Mouse (Mus musculus): ENCODE results near the gene Mtmr11.
"Not testable (repeated sequence)": the region's sequence is repeated elsewhere in the genome, so short reads cannot be mapped to it uniquely, and the experiment has no call there.

Mtmr11 gene

DNA sequence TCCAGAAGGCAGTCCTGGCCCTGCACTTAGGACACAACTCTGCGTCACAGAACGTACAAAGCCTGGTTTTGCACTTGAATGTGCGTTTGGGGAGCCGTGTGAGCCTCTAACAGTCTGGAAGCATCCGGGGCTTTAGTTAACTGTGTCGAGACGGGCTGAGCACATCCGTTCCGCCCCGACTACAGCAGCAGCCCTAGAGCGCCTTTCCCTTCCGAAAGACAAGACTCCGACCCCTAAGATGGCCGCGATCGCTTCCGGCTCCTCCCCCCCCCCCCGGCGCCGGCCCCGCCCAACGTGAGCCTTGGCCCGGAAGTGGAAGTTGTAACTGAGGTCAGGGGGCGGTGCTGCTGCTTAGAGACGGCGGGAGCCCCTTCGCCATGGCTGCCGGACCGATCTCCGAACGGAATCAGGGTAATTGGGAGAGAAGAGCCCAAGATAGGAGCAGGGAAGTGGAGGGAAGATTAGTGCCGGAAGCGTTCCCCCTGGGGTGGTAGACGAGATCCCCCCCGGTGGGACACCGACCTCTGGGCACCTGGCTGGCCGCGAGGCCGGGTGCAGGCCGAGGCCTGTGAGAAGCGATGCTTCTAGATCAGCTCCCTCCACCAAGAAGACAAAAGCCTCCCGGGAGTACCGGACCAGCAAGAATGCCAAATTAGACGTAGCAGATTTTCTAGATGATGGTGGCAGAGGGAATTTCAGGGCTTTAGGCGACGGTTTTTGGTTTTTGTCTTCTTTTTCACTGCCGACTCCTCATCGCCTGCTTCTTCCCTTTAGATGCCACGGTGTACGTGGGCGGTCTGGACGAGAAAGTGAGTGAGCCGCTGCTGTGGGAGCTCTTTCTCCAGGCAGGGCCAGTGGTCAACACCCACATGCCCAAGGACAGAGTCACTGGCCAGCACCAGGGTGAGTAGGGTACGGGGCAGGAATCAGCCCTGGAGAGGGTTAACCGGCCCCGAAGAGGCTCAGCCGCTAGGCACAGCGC lies 10.7 kb downstream of the Mtmr11 start, which contains the start of gene Sf3b4:
Sf3b4 (plus strand) TSS at position 136 of the 982 bp plus-strand sequence.
- DNase-seq: peak; percentile 83 to 84

DNA sequence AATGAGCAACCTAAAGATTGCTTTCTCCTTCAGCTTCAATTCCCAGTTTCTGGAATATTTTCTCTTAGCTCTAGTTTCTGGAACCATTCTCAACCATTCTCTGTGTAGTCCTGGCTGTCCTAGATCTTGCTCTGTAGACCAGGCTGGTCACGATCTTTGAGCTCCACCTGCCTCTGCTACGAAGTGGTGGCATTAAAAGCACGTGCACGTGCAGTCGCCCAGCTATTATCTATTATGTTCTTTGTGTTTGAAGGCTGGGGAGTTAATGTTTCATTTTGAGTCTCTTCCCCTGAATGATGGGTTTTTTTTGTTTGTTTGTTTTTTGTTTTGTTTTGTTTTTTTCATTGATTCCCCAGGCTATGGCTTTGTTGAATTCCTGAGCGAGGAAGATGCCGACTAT lies 11.4 kb downstream of the Mtmr11 start:
- no peak for DNase-seq

DNA sequence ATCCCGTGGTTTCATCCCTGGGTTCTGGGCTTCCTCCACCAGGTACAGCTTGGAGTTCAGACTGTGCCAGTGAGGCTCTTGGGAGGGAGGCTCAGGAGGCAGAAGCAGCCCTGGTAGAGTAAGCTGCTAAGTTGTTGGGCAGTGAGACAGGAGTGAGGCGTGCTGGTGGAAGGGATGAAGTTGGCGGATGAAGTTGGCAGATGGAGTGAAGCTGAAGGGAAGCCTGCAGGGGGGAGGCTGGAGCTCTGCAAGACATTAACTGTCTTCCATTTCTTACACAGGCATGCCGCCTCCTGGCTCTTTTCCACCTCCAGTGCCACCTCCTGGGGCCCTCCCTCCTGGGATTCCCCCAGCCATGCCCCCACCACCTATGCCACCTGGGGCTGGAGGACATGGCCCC lies 12.2 kb downstream of the Mtmr11 start:
- DNase-seq: not testable (repeated sequence)

- no peak for DNase-seq
Observed at GRCm38 (mm10) chr3:96175251-96175650, 13.4 kb downstream of the Mtmr11 start.

GRCm38 (mm10) chr3:96178427-96178826 lies 16.6 kb downstream of the Mtmr11 start:
- DNase-seq: no peak

GRCm38 (mm10) chr3:96178902-96179301 lies 17.1 kb downstream of the Mtmr11 start:
- DNase-seq: no peak

DNA sequence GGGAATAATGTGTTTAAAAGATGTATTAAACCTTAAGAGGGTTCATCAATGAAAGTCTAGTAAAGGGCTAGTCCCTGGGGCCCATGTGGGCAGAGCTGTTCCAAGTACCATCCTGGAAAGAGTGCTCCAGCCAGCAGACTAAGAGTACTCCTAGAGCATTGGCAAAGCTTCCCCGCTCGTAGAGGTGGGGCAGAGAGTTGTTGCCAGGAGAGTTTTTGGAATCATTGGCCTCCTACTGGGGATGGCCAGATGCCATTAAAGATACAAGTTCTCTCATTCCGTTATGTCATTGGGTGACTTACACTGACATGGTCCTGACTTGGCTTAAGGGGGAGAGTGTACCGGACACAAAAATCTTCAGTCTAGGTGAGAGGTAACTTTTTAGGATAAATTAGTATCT lies 17.7 kb downstream of the Mtmr11 start:
- DNase-seq: no peak

GRCm38 (mm10) chr3:96180727-96181477 lies 19.1 kb downstream of the Mtmr11 start, which contains the start of gene Sv2a:
Gene Sv2a, plus strand, starts transcription at chr3:96181151.
- peak; percentile 72 to 73 for DNase-seq

GRCm38 (mm10) chr3:96181510-96182381 lies 19.9 kb downstream of the Mtmr11 start:
- DNase-seq: no peak

DNA sequence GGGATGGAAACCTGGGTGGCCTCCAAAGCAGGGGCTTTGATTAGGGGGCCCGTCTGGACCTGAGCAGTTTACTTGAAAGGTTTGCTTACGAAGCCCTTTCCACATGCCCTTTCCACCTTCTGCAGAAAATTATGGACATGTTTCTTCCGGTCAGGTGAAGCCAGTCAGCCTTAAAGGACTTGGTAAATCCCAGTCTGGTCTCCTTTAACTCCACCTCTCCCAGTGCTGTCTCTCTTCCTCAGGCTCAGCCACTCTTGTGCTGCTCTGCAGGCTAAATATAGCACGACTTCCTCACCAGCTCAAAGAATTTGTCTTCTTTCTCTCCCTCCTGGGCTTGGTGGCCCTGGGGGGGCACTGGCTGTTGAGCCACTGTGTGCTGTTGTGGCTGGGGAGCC lies 20.6 kb downstream of the Mtmr11 start:
- DNase-seq: no peak

GRCm38 (mm10) chr3:96192977-96193376 lies 31.2 kb downstream of the Mtmr11 start:
- no peak for DNase-seq

DNA sequence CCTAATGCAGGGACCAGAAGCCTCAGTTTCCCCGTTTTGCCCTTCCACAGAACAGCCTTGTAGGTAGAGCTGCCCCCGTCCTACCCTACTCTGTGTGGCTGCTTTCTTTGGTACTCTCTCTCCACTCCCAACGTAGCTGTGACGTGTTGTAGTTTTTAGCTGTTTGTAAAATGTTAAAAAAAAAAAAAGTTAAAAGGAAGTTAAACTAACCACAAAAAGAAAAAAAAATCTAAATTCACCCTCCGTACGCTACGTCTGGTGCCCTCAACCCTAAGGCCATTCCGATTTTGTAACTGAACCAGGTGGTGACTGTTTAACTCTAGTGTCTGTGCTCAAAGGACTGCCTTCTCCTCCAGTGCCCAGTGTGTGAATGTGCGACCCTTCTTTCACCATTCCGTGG lies 33.2 kb downstream of the Mtmr11 start:
- peak in 1 of 2 experiments; percentile 27 for DNase-seq

- DNase-seq: peak in 1 of 2 experiments; percentile 29
Observed at GRCm38 (mm10) chr3:96195616-96196313, 34.0 kb downstream of the Mtmr11 start.

DNA sequence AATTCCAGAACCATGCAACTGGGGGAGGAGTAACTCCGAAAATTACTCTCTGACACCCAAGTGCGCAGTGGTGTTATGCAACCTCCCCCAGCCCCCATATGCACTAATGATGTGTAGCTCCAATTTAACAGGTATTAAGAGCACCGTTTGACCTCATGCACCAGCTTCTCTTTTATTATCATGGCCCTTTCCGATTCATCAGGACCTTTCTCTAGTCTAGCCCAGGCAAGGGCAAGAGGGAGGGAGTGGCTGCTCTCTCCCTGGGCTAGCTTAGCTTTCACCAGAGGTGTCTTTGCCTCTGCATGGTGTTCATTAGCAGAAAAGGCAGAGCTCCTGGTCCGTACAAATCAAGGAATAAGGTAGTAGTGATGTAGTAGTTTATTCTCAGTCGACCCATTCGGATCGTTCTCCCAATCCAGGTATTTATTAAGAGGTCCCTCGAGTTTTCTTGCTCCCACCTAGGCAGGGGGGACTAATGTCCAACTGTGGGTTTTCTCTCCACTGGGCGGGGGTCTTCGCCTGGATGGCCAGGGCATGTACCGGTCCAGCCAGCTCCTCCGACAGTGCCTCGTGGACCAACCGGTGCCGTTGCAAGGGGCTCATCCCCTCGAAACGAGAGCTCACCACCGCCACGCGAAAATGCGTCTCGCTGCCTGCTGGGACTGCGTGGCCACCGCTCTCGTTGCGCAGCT lies 34.8 kb downstream of the Mtmr11 start:
- DNase-seq: no peak

GRCm38 (mm10) chr3:96197129-96197749 lies 35.4 kb downstream of the Mtmr11 start:
- DNase-seq: peak; percentile 84

DNA sequence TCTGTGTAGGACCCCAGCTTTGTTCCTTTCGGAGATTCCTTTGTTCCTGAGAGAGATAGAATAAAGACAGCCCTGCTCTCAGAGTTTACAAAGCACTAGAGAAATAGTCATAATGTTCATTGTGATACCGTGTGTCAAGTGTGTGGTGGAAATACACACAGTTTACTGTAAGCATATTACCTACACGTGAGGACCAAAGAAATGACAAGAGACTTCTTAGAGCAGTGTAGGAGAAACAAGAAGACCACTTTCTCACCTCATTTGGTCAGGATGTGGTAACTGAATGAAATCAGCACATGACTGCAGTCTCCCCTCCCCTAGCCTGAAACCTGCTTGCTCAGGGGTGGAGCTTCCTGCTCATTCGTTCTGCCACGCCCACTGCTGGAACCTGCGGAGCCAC lies 36.4 kb downstream of the Mtmr11 start:
- peak; percentile 49 to 59 for DNase-seq

DNA sequence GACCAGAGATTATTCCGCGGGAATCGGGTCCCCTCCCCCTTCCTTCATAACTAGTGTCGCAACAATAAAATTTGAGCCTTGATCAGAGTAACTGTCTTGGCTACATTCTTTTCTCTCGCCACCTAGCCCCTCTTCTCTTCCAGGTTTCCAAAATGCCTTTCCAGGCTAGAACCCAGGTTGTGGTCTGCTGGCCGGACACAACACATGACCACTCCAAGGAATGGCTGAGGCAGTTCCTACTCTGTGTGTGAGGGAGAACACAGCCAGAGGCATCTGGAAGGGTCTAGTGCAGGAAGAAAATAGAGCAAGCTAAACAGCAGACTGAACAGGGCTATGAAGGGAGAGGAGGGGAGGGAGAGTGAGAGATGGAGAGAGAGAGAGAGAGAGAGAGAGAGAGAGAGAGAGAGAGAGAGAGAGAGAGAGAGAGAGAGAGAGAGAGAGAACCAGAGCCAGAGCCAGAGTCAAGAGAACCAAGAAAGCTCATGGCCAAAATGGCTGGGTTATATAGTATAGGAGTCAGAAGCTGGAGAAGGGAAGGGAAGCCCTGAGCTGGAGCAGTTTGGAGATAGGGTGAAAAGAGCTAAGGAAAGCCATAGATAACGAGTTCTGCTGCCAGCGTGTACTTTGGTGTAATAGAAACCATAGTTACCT lies 36.9 kb downstream of the Mtmr11 start:
- not testable (repeated sequence) for DNase-seq

GRCm38 (mm10) chr3:96199731-96200130 lies 37.9 kb downstream of the Mtmr11 start:
- DNase-seq: peak in 1 of 2 experiments; percentile 41

DNA sequence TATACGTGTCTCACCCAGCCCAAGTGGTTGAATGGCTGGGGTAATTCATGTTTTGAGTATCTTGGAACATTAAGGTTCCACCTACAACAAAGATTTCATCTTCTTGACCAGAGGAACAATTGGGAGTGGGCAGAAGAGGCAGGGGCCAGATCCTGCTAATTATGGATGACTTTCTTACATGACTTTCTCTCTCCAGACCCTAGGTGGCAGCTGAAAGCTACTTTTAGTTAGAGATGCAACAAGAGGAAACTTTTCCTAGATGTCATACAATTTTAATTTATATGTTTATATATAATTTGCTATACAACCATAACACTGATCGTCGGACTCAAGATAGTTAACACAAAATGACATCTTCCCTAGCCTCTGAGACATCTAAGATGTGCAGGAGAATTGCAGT lies 46.0 kb downstream of the Mtmr11 start:
- DNase-seq: no peak

- DNase-seq: no peak
Observed at GRCm38 (mm10) chr3:96209242-96209641, 47.4 kb downstream of the Mtmr11 start.

All from B cell, adult 2 months (primary cell).